Mouse (Mus musculus) inflammation-experienced regulatory T-cells, adult 6 months (primary cell): ENCODE data around the gene Ckb. TPM values are rescaled to one million over a fixed set of nuclear protein-coding genes. Genes with fewer than 3 reads are reported as not detected.
"Not testable (repeated sequence)": the region's sequence is repeated elsewhere in the genome, so short reads cannot be mapped to it uniquely, and the experiment has no call there.

Experiments used
- ATAC-seq: one replicate; pipeline ENCODE4 v1.8.0; 2017
- polyA plus RNA-seq, 3 experiments: library from polyadenylated mRNA; unstranded; fragments of 100-300 nt; shearing (Covaris generic); gene quantifications; one replicate each; pipeline ENCODE4 v1.2.1; 2017

The Ckb gene
- polyA plus RNA-seq: 10 to 100 TPM; 24.2 to 37.2 (median 31.8) TPM

GRCm38 (mm10) chr12:111672176-111672575 lies at the start of gene Ckb:
Ckb (minus strand) TSS chr12:111672338.
- peak; percentile 27 for ATAC-seq

GRCm38 (mm10) chr12:111720222-111720621 lies 48.1 kb upstream of the Ckb start:
- no peak for ATAC-seq

GRCm38 (mm10) chr12:111718656-111719055 lies 46.5 kb upstream of the Ckb start:
- ATAC-seq: no peak

DNA sequence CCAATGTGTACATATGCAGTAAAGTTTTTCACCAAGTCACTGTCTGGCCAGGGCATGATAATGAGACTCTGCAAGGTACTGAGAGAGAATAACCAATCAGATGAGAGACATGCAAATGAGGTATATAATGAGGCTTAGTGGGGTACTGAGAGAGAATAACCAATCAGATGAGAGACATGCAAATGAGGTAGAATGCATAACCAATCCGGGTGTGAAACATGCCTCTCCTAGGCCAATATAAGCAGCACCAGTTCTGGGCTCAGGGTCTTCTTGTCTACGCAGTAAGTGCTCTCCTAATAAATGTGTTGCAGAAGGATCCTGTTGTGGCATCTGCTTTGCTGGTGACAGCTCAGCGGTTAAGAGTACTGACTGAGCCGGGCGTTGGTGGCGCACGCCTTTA lies 44.4 kb upstream of the Ckb start:
- no peak for ATAC-seq

DNA sequence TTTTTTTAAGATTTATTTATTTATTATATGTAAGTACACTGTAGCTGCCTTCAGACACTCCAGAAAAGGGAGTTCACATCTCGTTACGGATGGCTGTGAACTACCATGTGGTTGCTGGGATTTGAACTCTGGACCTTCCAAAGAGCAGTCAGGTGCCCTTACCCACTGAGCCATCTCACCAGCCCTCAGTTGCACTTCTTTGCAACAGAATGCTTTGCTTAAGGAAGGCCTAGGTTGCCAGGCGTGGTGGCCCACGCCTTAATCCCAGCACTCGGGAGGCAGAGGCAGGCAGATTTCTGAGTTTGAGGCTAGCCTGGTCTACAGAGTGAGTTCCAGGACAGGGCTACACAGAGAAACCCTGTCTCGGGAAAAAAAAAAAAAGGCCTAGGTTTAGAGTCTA lies 41.7 kb upstream of the Ckb start:
- not testable (repeated sequence) for ATAC-seq

DNA sequence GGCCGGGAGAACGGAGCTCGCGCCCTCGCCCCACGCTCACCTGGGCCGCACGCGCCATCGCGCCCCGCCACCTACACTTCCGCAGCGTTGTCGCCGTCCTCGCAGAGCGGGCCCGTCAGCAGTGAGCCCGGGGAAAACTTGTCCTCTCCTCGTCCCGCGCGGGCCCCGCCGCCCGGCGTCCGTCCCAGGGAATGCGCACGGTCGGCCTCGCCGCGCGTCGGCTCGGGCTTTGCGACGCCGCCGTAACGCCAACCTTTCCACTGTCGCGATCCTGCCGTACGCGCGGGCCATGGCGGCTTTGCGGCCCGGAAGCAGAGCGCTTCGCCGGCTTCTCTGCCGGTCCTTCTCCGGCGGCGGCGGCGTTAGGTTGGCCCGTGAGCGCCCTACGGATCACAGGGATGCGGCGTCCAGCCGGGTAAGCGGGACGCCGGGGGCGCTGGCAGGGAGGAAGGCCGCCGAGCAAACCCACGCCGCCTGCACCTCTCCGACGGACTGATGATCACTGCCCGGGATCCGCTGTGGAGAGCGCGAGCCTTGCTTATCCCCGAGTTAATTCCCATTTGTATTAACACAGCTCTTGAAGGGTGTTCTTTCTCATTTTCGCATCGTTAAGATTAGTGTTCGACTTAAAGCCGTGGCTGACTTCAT lies 41.0 kb upstream of the Ckb start, which contains the start of the genes Bag5 and Apopt1:
Bag5 (minus strand) TSS at position 254 of the 648 bp plus-strand sequence.
Apopt1 (plus strand) TSS at position 258 of the 648 bp plus-strand sequence.
- ATAC-seq: peak; percentile 96

DNA sequence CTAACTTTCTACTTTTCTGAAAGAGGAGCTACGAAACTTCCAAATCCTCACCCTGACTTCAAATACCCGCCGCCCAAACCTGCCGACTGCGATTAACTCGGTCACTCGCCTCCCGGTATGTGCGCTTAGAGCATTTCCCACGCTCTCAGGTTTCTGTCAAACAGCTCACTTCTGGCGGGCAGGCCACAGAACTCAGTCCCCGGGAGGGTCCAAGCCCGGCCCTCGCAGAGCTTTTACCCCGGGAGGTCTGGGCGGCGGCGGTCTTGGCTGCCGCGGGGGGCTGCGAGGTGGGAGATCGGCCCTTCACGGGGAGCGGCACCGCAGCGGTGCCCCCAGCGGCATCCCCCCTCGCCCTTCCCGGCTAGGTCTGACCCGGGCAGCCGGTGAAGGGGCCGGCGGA lies 40.3 kb upstream of the Ckb start:
- peak; percentile 14 for ATAC-seq

DNA sequence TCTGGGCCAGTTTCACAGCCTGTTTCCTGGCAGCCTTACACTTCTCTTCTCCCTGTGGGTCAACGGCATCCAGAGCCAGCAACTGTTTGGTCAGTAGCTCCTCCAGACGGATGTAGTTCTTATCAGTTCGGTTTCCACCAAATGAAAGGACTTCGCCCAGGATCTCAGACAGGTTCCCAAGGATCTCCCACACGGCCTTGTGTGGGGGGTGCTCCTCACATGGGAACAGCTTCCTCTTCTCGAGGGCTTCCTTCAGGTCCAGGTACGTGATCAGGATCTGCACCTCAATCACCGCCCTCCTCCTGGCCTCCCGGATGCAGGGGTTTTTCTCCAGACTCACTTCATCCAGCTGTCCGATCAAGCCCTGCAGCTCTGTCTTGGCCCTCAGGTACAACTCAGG lies 38.0 kb upstream of the Ckb start:
- ATAC-seq: no peak

DNA sequence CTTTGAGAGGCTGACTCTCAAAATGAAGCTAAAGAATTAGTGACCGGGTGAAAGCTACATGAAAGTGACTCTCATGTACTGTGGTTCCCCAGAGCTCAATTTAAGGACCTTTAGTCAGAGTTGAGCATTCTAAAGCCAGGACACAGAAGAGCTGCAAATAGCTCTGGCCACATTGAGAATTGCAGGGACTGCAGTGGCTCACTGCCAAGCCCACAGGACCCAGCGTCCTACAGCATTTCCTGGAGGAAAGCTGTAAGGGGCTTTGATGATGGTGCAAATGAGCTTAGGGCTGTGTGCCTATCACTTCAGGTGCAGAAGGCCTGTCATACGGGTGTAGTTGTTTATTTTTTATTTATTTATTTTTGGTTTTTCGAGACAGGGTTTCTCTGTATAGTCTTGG lies 36.0 kb upstream of the Ckb start:
- ATAC-seq: no peak

GRCm38 (mm10) chr12:111705186-111705973 lies 33.2 kb upstream of the Ckb start:
- no peak for ATAC-seq

GRCm38 (mm10) chr12:111704609-111705008 lies 32.5 kb upstream of the Ckb start:
- ATAC-seq: no peak

GRCm38 (mm10) chr12:111703301-111703700 lies 31.2 kb upstream of the Ckb start:
- ATAC-seq: no peak

DNA sequence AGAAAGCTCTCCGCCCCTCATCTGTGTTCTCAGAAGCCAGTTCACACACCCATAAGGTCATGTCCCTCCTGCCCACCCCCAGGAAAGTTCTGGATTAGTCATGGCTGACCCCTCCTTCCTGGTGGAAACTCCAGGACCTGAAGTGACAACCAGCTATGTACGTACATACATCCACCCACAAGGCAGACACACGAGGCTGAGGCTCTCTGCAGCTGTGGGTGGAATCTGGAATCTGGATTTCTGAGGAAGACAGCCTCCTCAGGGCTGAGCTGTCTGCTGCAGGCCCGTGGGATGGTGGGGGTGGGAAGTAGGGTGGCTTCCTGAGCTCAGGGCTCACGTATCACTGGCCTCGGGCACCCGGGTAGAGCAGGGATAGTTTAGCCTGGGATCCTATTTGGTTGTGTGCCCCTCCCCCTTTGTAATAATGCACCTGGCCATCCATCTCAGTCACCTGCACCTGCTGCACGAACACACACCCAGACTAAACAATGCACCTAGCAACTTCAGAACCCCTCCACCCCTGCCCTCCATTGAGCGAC lies 28.9 kb upstream of the Ckb start:
- no peak for ATAC-seq

DNA sequence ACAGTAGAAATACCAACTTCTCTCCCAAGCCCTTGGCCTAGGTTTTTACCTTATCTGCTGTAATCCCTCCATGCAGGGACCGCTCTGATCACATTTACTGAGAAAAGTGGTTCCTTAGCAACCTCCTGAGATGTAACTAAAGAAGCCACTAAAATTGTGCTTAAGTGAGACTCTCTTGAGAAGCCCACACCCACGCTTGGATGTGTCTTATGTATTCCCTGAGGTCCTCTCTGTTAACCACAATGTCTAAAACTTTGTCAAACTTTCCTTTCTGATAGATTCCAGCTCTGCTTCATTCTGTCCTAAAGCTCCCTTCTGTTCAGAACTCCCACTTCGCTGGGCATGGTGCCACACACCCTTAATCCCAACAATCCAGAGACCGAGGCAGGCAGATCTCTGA lies 27.4 kb upstream of the Ckb start:
- no peak for ATAC-seq

GRCm38 (mm10) chr12:111698346-111698913 lies 26.3 kb upstream of the Ckb start:
- no peak for ATAC-seq

GRCm38 (mm10) chr12:111697708-111698107 lies 25.6 kb upstream of the Ckb start:
- ATAC-seq: no peak

- peak; percentile 70 for ATAC-seq
These were observed 24.1 kb upstream of the Ckb start for GRCm38 (mm10) chr12:111696239-111696638.

GRCm38 (mm10) chr12:111694880-111695804 lies 23.0 kb upstream of the Ckb start:
- ATAC-seq: no peak

GRCm38 (mm10) chr12:111694271-111694781 lies 22.2 kb upstream of the Ckb start:
- peak; percentile 47 for ATAC-seq

DNA sequence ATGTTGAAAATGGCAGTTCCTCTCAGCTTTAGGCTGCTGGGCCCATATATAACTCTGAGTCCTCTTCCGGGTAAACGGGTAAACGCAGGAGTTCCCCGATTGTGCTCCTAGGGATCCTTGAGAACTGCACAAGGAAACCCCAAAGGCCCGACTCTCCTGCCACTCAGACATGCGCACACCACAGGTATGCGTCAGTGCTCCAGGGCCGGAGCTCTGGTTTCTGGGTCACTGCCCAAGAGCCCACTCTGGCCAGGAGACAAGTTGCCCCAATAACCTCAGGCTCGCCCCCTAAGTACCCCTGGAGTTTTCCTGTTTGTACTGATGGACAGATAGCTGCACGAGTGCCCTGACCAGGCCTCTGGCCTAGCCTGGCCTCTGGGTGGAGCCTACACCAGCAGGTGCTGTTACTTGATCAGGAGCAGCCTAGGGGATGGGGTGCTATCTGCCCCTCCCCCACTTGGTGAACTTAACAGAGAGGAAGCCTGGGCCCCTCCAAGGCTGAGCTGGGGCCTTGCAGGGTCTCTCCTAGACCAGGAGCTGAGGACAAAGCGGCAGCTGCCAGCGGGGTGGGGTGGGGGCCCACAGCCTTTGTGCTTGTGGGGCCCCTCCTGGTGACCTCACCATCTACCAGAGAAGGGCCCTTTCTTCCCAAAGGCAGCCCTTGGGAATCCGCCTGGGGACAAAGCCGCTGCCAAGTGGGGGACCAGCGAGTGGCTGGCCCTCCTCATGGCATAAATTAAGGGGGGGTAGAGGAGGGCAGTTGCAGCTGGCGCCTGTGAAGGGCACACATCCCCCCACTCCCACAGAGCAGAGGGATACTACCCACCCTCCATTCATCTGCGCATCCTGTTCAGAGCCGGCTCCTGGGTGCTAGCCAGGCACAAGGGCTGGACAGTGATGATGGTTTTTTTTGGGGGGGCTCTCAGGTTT lies 21.5 kb upstream of the Ckb start:
- no peak for ATAC-seq

DNA sequence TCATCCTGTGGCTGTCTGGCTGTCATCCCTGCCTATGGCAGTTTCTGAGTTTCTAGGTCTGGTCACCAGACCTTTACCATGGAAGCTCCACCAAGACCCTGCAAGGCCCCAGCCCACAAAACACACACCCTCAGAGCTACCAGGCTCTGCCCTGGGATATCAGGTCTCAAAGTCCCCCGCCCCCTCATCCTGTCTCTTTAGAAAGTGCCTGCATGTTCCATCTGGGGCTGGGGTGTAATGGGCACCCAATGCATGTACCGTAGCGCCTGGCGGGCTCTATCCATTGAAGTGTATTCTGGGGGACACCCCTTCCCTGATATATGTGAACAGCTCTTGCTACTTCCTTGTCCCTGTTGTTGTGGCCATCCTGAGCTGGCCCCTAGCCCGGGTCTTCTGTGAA lies 20.8 kb upstream of the Ckb start:
- no peak for ATAC-seq
